Comparison of ENCODE assay signal across 8 mouse cellular contexts in the genomic region with DNA sequence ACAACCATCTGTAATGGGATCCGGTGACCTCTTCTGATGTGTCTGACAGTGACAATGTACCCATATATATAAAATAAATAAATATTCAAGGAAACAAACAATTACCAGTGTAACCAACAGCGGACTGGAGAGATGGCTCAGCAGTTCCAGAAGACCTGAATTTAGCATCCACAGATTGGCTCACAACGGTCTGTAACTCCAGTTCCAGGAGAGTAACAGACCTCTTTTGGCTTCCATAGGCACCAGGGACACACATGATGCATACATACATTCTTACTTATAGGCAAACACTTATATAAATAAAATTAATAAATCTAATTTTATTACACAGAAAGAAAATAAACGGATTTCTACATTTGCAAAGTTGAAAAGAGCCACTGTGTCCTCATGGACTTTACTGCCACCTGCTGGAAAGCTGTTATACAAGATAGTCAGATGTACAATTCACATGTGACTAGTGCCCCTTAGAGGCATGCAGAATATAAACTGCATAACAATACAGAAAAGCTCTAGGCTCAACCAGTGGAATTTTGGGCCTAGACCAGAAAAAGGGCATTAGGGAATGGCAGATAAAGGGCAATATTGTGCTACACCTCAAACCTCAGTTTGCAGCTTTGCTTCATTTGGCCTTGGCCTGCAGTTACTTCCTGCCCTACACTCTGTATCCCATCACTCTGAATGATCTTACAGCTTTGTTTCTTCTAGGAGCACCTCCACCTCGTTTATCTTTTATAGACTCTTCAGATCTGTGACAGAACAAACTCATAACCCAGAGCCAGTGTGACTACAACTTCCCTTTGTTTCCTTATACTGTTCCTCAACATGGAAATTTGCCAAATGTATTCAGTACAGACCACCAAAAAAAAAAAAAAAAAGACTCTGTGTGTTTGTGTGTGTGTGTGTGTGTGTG. TPM values are rescaled to one million over a fixed set of nuclear protein-coding genes. Genes with fewer than 3 reads are reported as not detected.
DNase-seq lines count a peak whose midpoint lies in the region; ATAC-seq and TF ChIP-seq lines count a peak whose summit lies in the region.

No protein-coding gene starts in this region.

- no peaks in the 10 kb centered on the region for H3K27me3 ChIP-seq in liver, embryonic 14.5 days (ENCODE audit: control insufficient read depth, insufficient read depth, low read length)
- no peaks in the 10 kb centered on the region for H3K27me3 ChIP-seq in liver, embryonic 12.5 days (replicated peaks)
- no peaks in the 10 kb centered on the region for H3K27me3 ChIP-seq in MEL (ENCODE audit: control insufficient read depth in 1 of 2, insufficient read depth in 2 of 2, low read length in 2 of 2)
- H3K27me3 ChIP-seq in lung, embryonic 15.5 days, result no peaks in the 10 kb centered on the region

- H3K4me2 ChIP-seq in liver, embryonic 14.5 days (ENCODE audit: low read depth), result no peak overlapping the region
- H3K4me2 ChIP-seq in liver, embryonic 12.5 days, result no peak overlapping the region
- no peak overlapping the region for H3K4me2 ChIP-seq in lung, embryonic 15.5 days

- DNase-seq in liver, embryonic 14.5 days (ENCODE audit: low read depth in 3 of 3, low spot score in 3 of 3), result peak in 2 of 3 experiments; percentile 38 to 48
- DNase-seq in MEL (ENCODE audit: low read depth, low spot score), result peak; percentile 78
- peak; percentile 47 for DNase-seq in cerebellum, adult 9-11 months
- DNase-seq in telencephalon, adult 2 months (ENCODE audit: low read depth, low spot score), result peak; percentile 55
- no peak for DNase-seq in urinary bladder, adult 18-20 months (ENCODE audit: low spot score in 2 of 2)

- TF ChIP-seq POLR2A in MEL (IDR thresholded peaks at IDR 0.05; ENCODE audit: control insufficient read depth in 1 of 2, insufficient read depth in 1 of 2, low read depth in 1 of 2, low read length in 2 of 2, poor library complexity in 1 of 2), result no peak

- TF ChIP-seq EP300 in liver, embryonic 14.5 days (IDR thresholded peaks at IDR 0.05; ENCODE audit: low read depth), result no peak
- TF ChIP-seq EP300 in MEL (IDR thresholded peaks at IDR 0.05; ENCODE audit: low read depth in 1 of 2, low read length in 2 of 2), result no peak

- no peaks in the 10 kb centered on the region for H3K9me3 ChIP-seq in liver, embryonic 14.5 days (ENCODE audit: control insufficient read depth, low read length)
- H3K9me3 ChIP-seq in liver, embryonic 12.5 days (replicated peaks), result no peaks in the 10 kb centered on the region
- no peaks in the 10 kb centered on the region for H3K9me3 ChIP-seq in MEL (replicated peaks; ENCODE audit: insufficient read depth, low read length)
- no peaks in the 10 kb centered on the region for H3K9me3 ChIP-seq in lung, embryonic 15.5 days

- no peak for ATAC-seq in liver, embryonic 14.5 days (ENCODE audit: insufficient read depth)
- no peak for ATAC-seq in liver, embryonic 12.5 days
- peak; percentile 64 to 69; a peak in 3 of 4 replicates for ATAC-seq in hematopoietic stem cell, adult 5-6 weeks (replicated peaks in 1 of 2; ENCODE audit: insufficient read depth in 1 of 2, low FRiP score in 2 of 2, low TSS enrichment in 1 of 2, low read depth in 1 of 2, poor library complexity in 2 of 2, severe bottlenecking in 2 of 2)
- ATAC-seq in lung, embryonic 15.5 days (ENCODE audit: borderline replicate concordance, extremely low read depth, low FRiP score, low TSS enrichment), result peak; percentile 79; the same call in 1 of the 2 replicates

- no peak overlapping the region for H3K27ac ChIP-seq in liver, embryonic 14.5 days
- H3K27ac ChIP-seq in liver, embryonic 12.5 days, result no peak overlapping the region
- no peak overlapping the region for H3K27ac ChIP-seq in MEL (ENCODE audit: control insufficient read depth, low read depth, low read length)
- H3K27ac ChIP-seq in lung, embryonic 15.5 days, result peak overlapping the region; percentile 16; the same call in 1 of the 2 replicates

- no peaks in the 10 kb centered on the region for H3K4me1 ChIP-seq in liver, embryonic 14.5 days (replicated peaks; ENCODE audit: control insufficient read depth in 2 of 2, insufficient read depth in 2 of 2, low read length in 1 of 2)
- H3K4me1 ChIP-seq in liver, embryonic 12.5 days, result peaks cover 4% of the 10 kb centered on the region; the same call in 1 of the 2 replicates
- peaks cover 3 to 15% of the 10 kb centered on the region in 2 experiments for H3K4me1 ChIP-seq in MEL (ENCODE audit: control insufficient read depth in 1 of 2, insufficient read depth in 2 of 2, low read length in 2 of 2)
- H3K4me1 ChIP-seq in lung, embryonic 15.5 days, result peaks cover 8% of the 10 kb centered on the region; the same call in 1 of the 2 replicates

- H3K79me2 ChIP-seq in MEL (ENCODE audit: control insufficient read depth, insufficient read depth, low read length, poor library complexity), result no peaks in the 10 kb centered on the region

- H3K36me3 ChIP-seq in liver, embryonic 14.5 days (replicated peaks; ENCODE audit: control insufficient read depth, insufficient read depth, low read depth), result peaks cover 24% of the 10 kb centered on the region
- peaks cover 47% of the 10 kb centered on the region for H3K36me3 ChIP-seq in liver, embryonic 12.5 days
- peaks cover 9 to 16% of the 10 kb centered on the region in 2 experiments for H3K36me3 ChIP-seq in MEL (ENCODE audit: control insufficient read depth in 1 of 2, insufficient read depth in 2 of 2, low read length in 2 of 2)
- peaks cover 30% of the 10 kb centered on the region for H3K36me3 ChIP-seq in lung, embryonic 15.5 days

- H3K4me3 ChIP-seq in liver, embryonic 14.5 days (ENCODE audit: insufficient read depth in 1 of 2, low read depth in 2 of 2, low read length in 2 of 2), result no peak overlapping the region
- H3K4me3 ChIP-seq in liver, embryonic 12.5 days, result no peak overlapping the region
- H3K4me3 ChIP-seq in MEL (ENCODE audit: control insufficient read depth in 1 of 2, insufficient read depth in 1 of 2, low read depth in 2 of 2, low read length in 2 of 2), result no peak overlapping the region
- H3K4me3 ChIP-seq in lung, embryonic 15.5 days, result no peak overlapping the region

- H3K9ac ChIP-seq in liver, embryonic 14.5 days (replicated peaks), result no peak overlapping the region
- H3K9ac ChIP-seq in liver, embryonic 12.5 days, result no peak overlapping the region
- no peak overlapping the region for H3K9ac ChIP-seq in MEL (ENCODE audit: control insufficient read depth, low read depth, low read length, poor library complexity, severe bottlenecking)
- no peak overlapping the region for H3K9ac ChIP-seq in lung, embryonic 15.5 days

- TF ChIP-seq CTCF in liver, embryonic 14.5 days (IDR thresholded peaks at IDR 0.05; ENCODE audit: low read depth), result peak; percentile 70
- peak; percentile 16 to 98 (median 60); a peak in 5 of 6 replicates for TF ChIP-seq CTCF in MEL (IDR thresholded peaks at IDR 0.05 in 2 of 3, conservative IDR thresholded peaks at IDR 0.05 in 1 of 3; ENCODE audit: control insufficient read depth in 1 of 3, insufficient read depth in 1 of 3, low read depth in 2 of 3, low read length in 3 of 3, poor library complexity in 1 of 3, severe bottlenecking in 1 of 3)

- WGBS in liver, embryonic 14.5 days (ENCODE audit: insufficient replicate concordance), result 73% methylated on average over 5 of the region's 5 CpGs
- 70% methylated on average over 5 of the region's 5 CpGs for WGBS in liver, embryonic 12.5 days (ENCODE audit: insufficient replicate concordance)
- 61% methylated on average over 5 of the region's 5 CpGs for WGBS in lung, embryonic 15.5 days

- TF ChIP-seq RAD21 in MEL (IDR thresholded peaks at IDR 0.05; ENCODE audit: low read depth, low read length), result peak; percentile 82

RNA-seq across cellular contexts. Expression of gene 2700081O15Rik, which starts 18.9 kb away (rescaled TPM):
- 5.6 and 6.3 TPM in 2 replicates for polyA plus RNA-seq in liver, embryonic 14.5 days (2012; rRNA removed)
- 0.86 and 1.2 TPM in 2 replicates for polyA plus RNA-seq in liver, embryonic 14.5 days (2014; fragmentation: Nextera tagmentation; extraction: Ambion mirVana)
- polyA plus RNA-seq in liver, embryonic 12.5 days (2016; fragmentation: Nextera tagmentation; extraction: Ambion mirVana), result 1.9 TPM in 2 replicates
- 10.7 and 14.1 TPM in 2 replicates for total RNA-seq in MEL (2012; rRNA removed)
- polyA plus RNA-seq in MEL (2012; ENCODE audit: insufficient read depth in 1 of 2, insufficient read length in 2 of 2, low read depth in 1 of 2, low replicate concordance in 2 of 2, missing spikeins in 1 of 2), result 10 to 100 TPM in 1 of 2 experiments, not detected in 1; 18.0 TPM
- 8.1 and 12.4 TPM in 2 replicates for total RNA-seq in hematopoietic stem cell, adult 5-6 weeks (2017)
- 6.2 and 6.8 TPM in 2 replicates for polyA plus RNA-seq in lung, embryonic 15.5 days (2015; fragmentation: Nextera tagmentation; extraction: Ambion mirVana)

RNA-seq across cellular contexts. Expression of gene Rtn3, which starts 46.8 kb away (rescaled TPM):
- 35.3 and 45.1 TPM in 2 replicates for polyA plus RNA-seq in liver, embryonic 14.5 days (2012; rRNA removed)
- 52.5 and 58.0 TPM in 2 replicates for polyA plus RNA-seq in liver, embryonic 14.5 days (2014; fragmentation: Nextera tagmentation; extraction: Ambion mirVana)
- 83.1 and 84.6 TPM in 2 replicates for polyA plus RNA-seq in liver, embryonic 12.5 days (2016; fragmentation: Nextera tagmentation; extraction: Ambion mirVana)
- total RNA-seq in MEL (2012; rRNA removed), result 33.4 and 38.4 TPM in 2 replicates
- 100 to 1,000 TPM in 1 of 2 experiments, not detected in 1; 118 TPM for polyA plus RNA-seq in MEL (2012; ENCODE audit: insufficient read depth in 1 of 2, insufficient read length in 2 of 2, low read depth in 1 of 2, low replicate concordance in 2 of 2, missing spikeins in 1 of 2)
- total RNA-seq in hematopoietic stem cell, adult 5-6 weeks (2017), result 73.0 and 76.2 TPM in 2 replicates
- polyA plus RNA-seq in lung, embryonic 15.5 days (2015; fragmentation: Nextera tagmentation; extraction: Ambion mirVana), result 132 and 138 TPM in 2 replicates

RNA-seq across cellular contexts. Expression of gene Spindoc, which starts 53.5 kb away (rescaled TPM):
- 2.5 and 2.9 TPM in 2 replicates for polyA plus RNA-seq in liver, embryonic 14.5 days (2012; rRNA removed)
- polyA plus RNA-seq in liver, embryonic 14.5 days (2014; fragmentation: Nextera tagmentation; extraction: Ambion mirVana), result 2.2 and 2.6 TPM in 2 replicates
- polyA plus RNA-seq in liver, embryonic 12.5 days (2016; fragmentation: Nextera tagmentation; extraction: Ambion mirVana), result 10.3 and 10.8 TPM in 2 replicates
- 12.8 and 13.0 TPM in 2 replicates for total RNA-seq in MEL (2012; rRNA removed)
- 10 to 100 TPM in 1 of 2 experiments, not detected in 1; 54.1 TPM for polyA plus RNA-seq in MEL (2012; ENCODE audit: insufficient read depth in 1 of 2, insufficient read length in 2 of 2, low read depth in 1 of 2, low replicate concordance in 2 of 2, missing spikeins in 1 of 2)
- 12.7 and 22.3 TPM in 2 replicates for total RNA-seq in hematopoietic stem cell, adult 5-6 weeks (2017)
- 27.9 and 28.3 TPM in 2 replicates for polyA plus RNA-seq in lung, embryonic 15.5 days (2015; fragmentation: Nextera tagmentation; extraction: Ambion mirVana)

RNA-seq across cellular contexts. Expression of gene Atl3, which starts 57.5 kb away (rescaled TPM):
- 5.2 and 7.3 TPM in 2 replicates for polyA plus RNA-seq in liver, embryonic 14.5 days (2012; rRNA removed)
- 6.7 and 7.5 TPM in 2 replicates for polyA plus RNA-seq in liver, embryonic 14.5 days (2014; fragmentation: Nextera tagmentation; extraction: Ambion mirVana)
- 8.3 and 8.5 TPM in 2 replicates for polyA plus RNA-seq in liver, embryonic 12.5 days (2016; fragmentation: Nextera tagmentation; extraction: Ambion mirVana)
- 12.7 and 16.4 TPM in 2 replicates for total RNA-seq in MEL (2012; rRNA removed)
- polyA plus RNA-seq in MEL (2012; ENCODE audit: insufficient read depth in 1 of 2, insufficient read length in 2 of 2, low read depth in 1 of 2, low replicate concordance in 2 of 2, missing spikeins in 1 of 2), result 10 to 100 TPM in 1 of 2 experiments, not detected in 1; 15.3 TPM
- total RNA-seq in hematopoietic stem cell, adult 5-6 weeks (2017), result 83.7 and 88.9 TPM in 2 replicates
- polyA plus RNA-seq in lung, embryonic 15.5 days (2015; fragmentation: Nextera tagmentation; extraction: Ambion mirVana), result 19.7 and 21.2 TPM in 2 replicates

Comparison
In these comparisons a context has a peak if more than half of its experiments do, and no peak if none do; other contexts are left out.
1. ATAC-seq: peak in hematopoietic stem cell, adult 5-6 weeks (2 of 2) and lung, embryonic 15.5 days (single experiment); none in liver, embryonic 14.5 days (single experiment) and liver, embryonic 12.5 days (single experiment).
2. DNase-seq: peak in liver, embryonic 14.5 days (2 of 3), MEL (single experiment), cerebellum, adult 9-11 months (single experiment) and telencephalon, adult 2 months (single experiment); none in urinary bladder, adult 18-20 months (0 of 2).